In genomic region chr7:19076586-19076991, GRCm38 (mm10) we compare ENCODE assay signal across 8 mouse cellular contexts. TPM values are rescaled to one million over a fixed set of nuclear protein-coding genes. Genes with fewer than 3 reads are reported as not detected.
DNase-seq lines count a peak whose midpoint lies in the region; ATAC-seq lines count a peak whose summit lies in the region.

No protein-coding gene starts in this region.

- peaks cover 31% of the 10 kb centered on the region for H3K27me3 ChIP-seq in liver, embryonic 13.5 days
- H3K27me3 ChIP-seq in stomach, embryonic 16.5 days (ENCODE audit: control insufficient read depth, insufficient read depth, low read length) = no peaks in the 10 kb centered on the region

- peak overlapping the region; percentile 87 for H3K9ac ChIP-seq in liver, embryonic 13.5 days
- H3K9ac ChIP-seq in stomach, embryonic 16.5 days (ENCODE audit: low read length) = peak overlapping the region; percentile 96

- no peaks in the 10 kb centered on the region for H3K9me3 ChIP-seq in liver, embryonic 13.5 days (replicated peaks)
- H3K9me3 ChIP-seq in stomach, embryonic 16.5 days (replicated peaks; ENCODE audit: control insufficient read depth, low read length) = no peaks in the 10 kb centered on the region

- H3K4me2 ChIP-seq in liver, embryonic 13.5 days = peak overlapping the region; percentile 94
- peak overlapping the region; percentile 87 for H3K4me2 ChIP-seq in stomach, embryonic 16.5 days (ENCODE audit: low read depth, low read length)

- peak overlapping the region; percentile 52 for H3K27ac ChIP-seq in brown adipose tissue, adult 24 weeks (replicated peaks; ENCODE audit: low read depth, low read length)
- H3K27ac ChIP-seq in liver, embryonic 13.5 days = peak overlapping the region; percentile 74
- peak overlapping the region; percentile 75 for H3K27ac ChIP-seq in stomach, embryonic 16.5 days (ENCODE audit: low read length)

- peak; percentile 55 to 57 for DNase-seq in cerebellum, postnatal 25 days
- no peak for DNase-seq in cerebellum, postnatal 4 days (ENCODE audit: low spot score in 2 of 2)
- peak; percentile 39 for DNase-seq in 3134 (ENCODE audit: extremely low read depth, insufficient read length, low spot score)
- peak; percentile 46 for DNase-seq in heart, postnatal 4 days
- DNase-seq in liver, embryonic 13.5 days = no peak
- no peak for DNase-seq in left cerebral cortex, adult 18-20 months (ENCODE audit: low spot score in 2 of 2)

- peaks cover 38% of the 10 kb centered on the region for H3K36me3 ChIP-seq in liver, embryonic 13.5 days
- H3K36me3 ChIP-seq in stomach, embryonic 16.5 days (ENCODE audit: control insufficient read depth, insufficient read depth, low read length) = peaks cover 11% of the 10 kb centered on the region; the same call in 1 of the 2 replicates

- WGBS in liver, embryonic 13.5 days (ENCODE audit: insufficient replicate concordance) = 1% methylated on average over 22 of the region's 22 CpGs
- 0% methylated on average over 22 of the region's 22 CpGs for WGBS in stomach, embryonic 16.5 days

- peak overlapping the region; percentile 66 for H3K4me3 ChIP-seq in brown adipose tissue, adult 24 weeks (ENCODE audit: insufficient read depth, low read depth, low read length)
- H3K4me3 ChIP-seq in liver, embryonic 13.5 days (replicated peaks) = peak overlapping the region; percentile 80
- peak overlapping the region; percentile 81 for H3K4me3 ChIP-seq in stomach, embryonic 16.5 days (replicated peaks; ENCODE audit: low read length)

- ATAC-seq in liver, embryonic 13.5 days (ENCODE audit: low read depth) = no peak; the same call in 1 of the 2 replicates
- 0 out of 2 replicates have a peak, but pooled peaks have one; percentile 6 for ATAC-seq in stomach, embryonic 16.5 days (ENCODE audit: insufficient read depth, low FRiP score)

- H3K4me1 ChIP-seq in brown adipose tissue, adult 24 weeks (ENCODE audit: control insufficient read depth, insufficient read depth, insufficient read length, low read length) = peaks cover 4% of the 10 kb centered on the region; the same call in 1 of the 2 replicates
- peaks cover 42% of the 10 kb centered on the region for H3K4me1 ChIP-seq in liver, embryonic 13.5 days (replicated peaks)
- H3K4me1 ChIP-seq in stomach, embryonic 16.5 days (ENCODE audit: control insufficient read depth, insufficient read depth, low read length) = peaks cover 17% of the 10 kb centered on the region

RNA-seq across cellular contexts. Expression of gene Dmwd, which starts 0.6 kb away (rescaled TPM):
- polyA plus RNA-seq in brown adipose tissue, adult 24 weeks (2012; ENCODE audit: insufficient read depth, insufficient read length, missing spikeins) = 9.6 and 12.0 TPM in 2 replicates
- total RNA-seq in heart, postnatal 4 days (2021) = 10 to 100 TPM; 60.3 to 62.9 TPM
- polyA plus RNA-seq in liver, embryonic 13.5 days (2015; fragmentation: Nextera tagmentation; extraction: Ambion mirVana) = 3.2 and 4.2 TPM in 2 replicates
- 7.7 and 8.3 TPM in 2 replicates for polyA plus RNA-seq in stomach, embryonic 16.5 days (2015; fragmentation: Nextera tagmentation; extraction: Ambion mirVana)
- total RNA-seq in left cerebral cortex, adult 18-20 months (2021) = 100 to 1,000 TPM; 143 TPM

RNA-seq across cellular contexts. Expression of gene Dmpk, which starts 7.1 kb away (rescaled TPM):
- 50.7 and 72.5 TPM in 2 replicates for polyA plus RNA-seq in brown adipose tissue, adult 24 weeks (2012; ENCODE audit: insufficient read depth, insufficient read length, missing spikeins)
- 100 to 1,000 TPM; 188 to 201 TPM for total RNA-seq in heart, postnatal 4 days (2021)
- 8.5 and 10.1 TPM in 2 replicates for polyA plus RNA-seq in liver, embryonic 13.5 days (2015; fragmentation: Nextera tagmentation; extraction: Ambion mirVana)
- 84.7 and 98.1 TPM in 2 replicates for polyA plus RNA-seq in stomach, embryonic 16.5 days (2015; fragmentation: Nextera tagmentation; extraction: Ambion mirVana)
- total RNA-seq in left cerebral cortex, adult 18-20 months (2021) = 10 to 100 TPM; 26.6 to 32.0 TPM

RNA-seq across cellular contexts. Expression of gene Six5, which starts 17.8 kb away (rescaled TPM):
- polyA plus RNA-seq in brown adipose tissue, adult 24 weeks (2012; ENCODE audit: insufficient read depth, insufficient read length, missing spikeins) = 6.2 and 7.1 TPM in 2 replicates
- 10 to 100 TPM; 10.3 to 10.4 TPM for total RNA-seq in heart, postnatal 4 days (2021)
- 0.67 and 0.82 TPM in 2 replicates for polyA plus RNA-seq in liver, embryonic 13.5 days (2015; fragmentation: Nextera tagmentation; extraction: Ambion mirVana)
- 8.8 and 10.4 TPM in 2 replicates for polyA plus RNA-seq in stomach, embryonic 16.5 days (2015; fragmentation: Nextera tagmentation; extraction: Ambion mirVana)
- 1 to 10 TPM; 2.3 to 3.0 TPM for total RNA-seq in left cerebral cortex, adult 18-20 months (2021)

RNA-seq across cellular contexts. Expression of gene Rsph6a, which starts 22.1 kb away (rescaled TPM):
- polyA plus RNA-seq in brown adipose tissue, adult 24 weeks (2012; ENCODE audit: insufficient read depth, insufficient read length, missing spikeins) = not detected in 2 replicates
- not detected for total RNA-seq in heart, postnatal 4 days (2021)
- not detected in 2 replicates for polyA plus RNA-seq in liver, embryonic 13.5 days (2015; fragmentation: Nextera tagmentation; extraction: Ambion mirVana)
- not detected in 2 replicates for polyA plus RNA-seq in stomach, embryonic 16.5 days (2015; fragmentation: Nextera tagmentation; extraction: Ambion mirVana)
- total RNA-seq in left cerebral cortex, adult 18-20 months (2021) = under 1 TPM in 1 of 2 experiments, not detected in 1; 0.35 TPM

RNA-seq across cellular contexts. Expression of gene Gm4969, which starts 41.6 kb away (rescaled TPM):
- not detected in 2 replicates for polyA plus RNA-seq in brown adipose tissue, adult 24 weeks (2012; ENCODE audit: insufficient read depth, insufficient read length, missing spikeins)
- total RNA-seq in heart, postnatal 4 days (2021) = under 1 TPM; 0.33 to 0.56 TPM
- polyA plus RNA-seq in liver, embryonic 13.5 days (2015; fragmentation: Nextera tagmentation; extraction: Ambion mirVana) = 0.17 and 0.30 TPM in 2 replicates
- polyA plus RNA-seq in stomach, embryonic 16.5 days (2015; fragmentation: Nextera tagmentation; extraction: Ambion mirVana) = 2.2 and 2.5 TPM in 2 replicates
- under 1 TPM; 0.16 to 0.40 TPM for total RNA-seq in left cerebral cortex, adult 18-20 months (2021)

Comparison
In these comparisons a context has a peak if more than half of its experiments do, and no peak if none do; other contexts are left out.
1. DNase-seq: peak in cerebellum, postnatal 25 days (2 of 2), 3134 (single experiment) and heart, postnatal 4 days (single experiment); none in cerebellum, postnatal 4 days (0 of 2), liver, embryonic 13.5 days (single experiment) and left cerebral cortex, adult 18-20 months (0 of 2).
2. Peak in every context shown above with its lines, with median percentiles within 50 percentile points of each other: H3K27ac ChIP-seq and H3K4me3 ChIP-seq.